Mouse (Mus musculus): Measurements from ENCODE around the gene Fastkd5. TPM values are rescaled to one million over a fixed set of nuclear protein-coding genes. Genes with fewer than 3 reads are reported as not detected.

Gene Fastkd5
- polyA plus RNA-seq, 1 experiment from 2014 or later = 17.7 TPM

- Histone ChIP-seq H3K27me3 (ENCODE audit: insufficient read depth, poor library complexity, severe bottlenecking) (peaks cover 20% of the 10 kb centered on the region), H3K9me3 (no peaks in the 10 kb centered on the region), H3K4me3 (no peak overlapping the region), H3K4me1 (replicated peaks) (peaks cover 17% of the 10 kb centered on the region), H3K36me3 (peaks cover 10% of the 10 kb centered on the region; the same call in 1 of the 2 replicates), H3K27ac (no peak overlapping the region)
- no peak for DNase-seq (ENCODE audit: low spot score)
- 85% methylated on average over 4 of the region's 4 CpGs for WGBS
Observed at GRCm38 (mm10) chr2:130645198-130645597, 15.4 kb upstream of the Fastkd5 start.

GRCm38 (mm10) chr2:130642684-130643369 lies 13.0 kb upstream of the Fastkd5 start, which contains the start of gene Lzts3:
Lzts3 (minus strand) TSS chr2:130642803.
- H3K9me3 ChIP-seq = no peaks in the 10 kb centered on the region
- peaks cover 22% of the 10 kb centered on the region for H3K4me1 ChIP-seq (replicated peaks)
- DNase-seq (ENCODE audit: low spot score) = peak; percentile 92
- peaks cover 43% of the 10 kb centered on the region for H3K27me3 ChIP-seq (ENCODE audit: insufficient read depth, poor library complexity, severe bottlenecking)
- peak within 1 kb of the TSS; percentile 73 for H3K4me3 ChIP-seq
- peak within 1 kb of the TSS; percentile 87 for H3K27ac ChIP-seq
- WGBS = 4% methylated on average over 37 of the region's 40 CpGs
- no peaks in the 10 kb centered on the region for H3K36me3 ChIP-seq

GRCm38 (mm10) chr2:130642197-130642660 lies 12.4 kb upstream of the Fastkd5 start:
- Histone ChIP-seq H3K4me3 (peak overlapping the region; percentile 73), H3K36me3 (no peaks in the 10 kb centered on the region), H3K9me3 (no peaks in the 10 kb centered on the region), H3K27me3 (ENCODE audit: insufficient read depth, poor library complexity, severe bottlenecking) (peaks cover 49% of the 10 kb centered on the region), H3K27ac (peak overlapping the region; percentile 87), H3K4me1 (replicated peaks) (peaks cover 24% of the 10 kb centered on the region)
- 1% methylated on average over 27 of the region's 27 CpGs for WGBS
- peak; percentile 23 for DNase-seq (ENCODE audit: low spot score)

- H3K9me3 ChIP-seq = no peaks in the 10 kb centered on the region
- peak overlapping the region; percentile 73 for H3K4me3 ChIP-seq
- peaks cover 24% of the 10 kb centered on the region for H3K4me1 ChIP-seq (replicated peaks)
- no peak for DNase-seq (ENCODE audit: low spot score)
- peaks cover 57% of the 10 kb centered on the region for H3K27me3 ChIP-seq (ENCODE audit: insufficient read depth, poor library complexity, severe bottlenecking)
- H3K27ac ChIP-seq = no peak overlapping the region
- H3K36me3 ChIP-seq = 0 out of 2 replicates have a peak, but pooled peaks cover 3% of the 10 kb centered on the region
- WGBS = 75% methylated on average over 6 of the region's 6 CpGs
Observed at GRCm38 (mm10) chr2:130641351-130642025, 11.7 kb upstream of the Fastkd5 start.

GRCm38 (mm10) chr2:130639276-130639675 lies 9.4 kb upstream of the Fastkd5 start:
- Histone ChIP-seq H3K27ac (no peak overlapping the region), H3K4me3 (no peak overlapping the region), H3K27me3 (ENCODE audit: insufficient read depth, poor library complexity, severe bottlenecking) (peaks cover 79% of the 10 kb centered on the region), H3K4me1 (replicated peaks) (peaks cover 45% of the 10 kb centered on the region), H3K9me3 (no peaks in the 10 kb centered on the region), H3K36me3 (0 out of 2 replicates have a peak, but pooled peaks cover 3% of the 10 kb centered on the region)
- WGBS = 81% methylated on average over 6 of the region's 6 CpGs
- no peak for DNase-seq (ENCODE audit: low spot score)

GRCm38 (mm10) chr2:130638101-130638611 lies 8.3 kb upstream of the Fastkd5 start:
- H3K36me3 ChIP-seq = 0 out of 2 replicates have a peak, but pooled peaks cover 3% of the 10 kb centered on the region
- no peak overlapping the region for H3K4me3 ChIP-seq
- 30% methylated on average over 16 of the region's 16 CpGs for WGBS
- peaks cover 56% of the 10 kb centered on the region for H3K4me1 ChIP-seq (replicated peaks)
- no peak for DNase-seq (ENCODE audit: low spot score)
- no peaks in the 10 kb centered on the region for H3K9me3 ChIP-seq
- no peak overlapping the region for H3K27ac ChIP-seq
- peaks cover 90% of the 10 kb centered on the region for H3K27me3 ChIP-seq (ENCODE audit: insufficient read depth, poor library complexity, severe bottlenecking)

GRCm38 (mm10) chr2:130635847-130636246 lies 6.0 kb upstream of the Fastkd5 start:
- Histone ChIP-seq H3K4me3 (peak overlapping the region; percentile 52), H3K9me3 (no peaks in the 10 kb centered on the region), H3K27ac (no peak overlapping the region), H3K27me3 (ENCODE audit: insufficient read depth, poor library complexity, severe bottlenecking) (peaks cover 93% of the 10 kb centered on the region), H3K36me3 (0 out of 2 replicates have a peak, but pooled peaks cover 3% of the 10 kb centered on the region), H3K4me1 (replicated peaks) (peaks cover 48% of the 10 kb centered on the region)
- DNase-seq (ENCODE audit: low spot score) = peak; percentile 35
- 7% methylated on average over 21 of the region's 21 CpGs for WGBS

- Histone ChIP-seq H3K4me1 (replicated peaks) (peaks cover 53% of the 10 kb centered on the region), H3K36me3 (0 out of 2 replicates have a peak, but pooled peaks cover 3% of the 10 kb centered on the region), H3K4me3 (peak overlapping the region; percentile 52), H3K9me3 (no peaks in the 10 kb centered on the region), H3K27me3 (ENCODE audit: insufficient read depth, poor library complexity, severe bottlenecking) (peaks cover 85% of the 10 kb centered on the region), H3K27ac (peak overlapping the region; percentile 81)
- under 1% methylated on average over 38 of the region's 38 CpGs for WGBS
- DNase-seq (ENCODE audit: low spot score) = peak; percentile 69
Observed at GRCm38 (mm10) chr2:130634739-130635411, 5.0 kb upstream of the Fastkd5 start.

GRCm38 (mm10) chr2:130634006-130634738 lies 4.3 kb upstream of the Fastkd5 start:
- H3K27ac ChIP-seq = peak overlapping the region; percentile 81
- 10% methylated on average over 14 of the region's 14 CpGs for WGBS
- peak; percentile 53 for DNase-seq (ENCODE audit: low spot score)

GRCm38 (mm10) chr2:130632887-130633675 lies 3.3 kb upstream of the Fastkd5 start:
- WGBS = 42% methylated on average over 5 of the region's 5 CpGs
- H3K4me1 ChIP-seq (replicated peaks) = peaks cover 57% of the 10 kb centered on the region
- H3K9me3 ChIP-seq = no peaks in the 10 kb centered on the region
- peaks cover 4% of the 10 kb centered on the region for H3K36me3 ChIP-seq
- H3K4me3 ChIP-seq = no peak overlapping the region
- peak; percentile 70 for DNase-seq (ENCODE audit: low spot score)
- H3K27me3 ChIP-seq (ENCODE audit: insufficient read depth, poor library complexity, severe bottlenecking) = peaks cover 67% of the 10 kb centered on the region
- H3K27ac ChIP-seq = peak overlapping the region; percentile 81; the same call in 1 of the 2 replicates

More at GRCm38 (mm10) chr2:130634006-130634738, 4.3 kb upstream of the Fastkd5 start:
- Histone ChIP-seq H3K27me3 (ENCODE audit: insufficient read depth, poor library complexity, severe bottlenecking) (peaks cover 78% of the 10 kb centered on the region), H3K4me3 (peak overlapping the region; percentile 52), H3K9me3 (no peaks in the 10 kb centered on the region), H3K36me3 (0 out of 2 replicates have a peak, but pooled peaks cover 3% of the 10 kb centered on the region), H3K4me1 (replicated peaks) (peaks cover 54% of the 10 kb centered on the region)

GRCm38 (mm10) chr2:130632416-130632815 lies 2.6 kb upstream of the Fastkd5 start:
- Histone ChIP-seq H3K36me3 (peaks cover 11% of the 10 kb centered on the region), H3K9me3 (no peaks in the 10 kb centered on the region), H3K4me1 (replicated peaks) (peaks cover 53% of the 10 kb centered on the region), H3K4me3 (no peak overlapping the region), H3K27ac (no peak overlapping the region), H3K27me3 (ENCODE audit: insufficient read depth, poor library complexity, severe bottlenecking) (peaks cover 60% of the 10 kb centered on the region)
- DNase-seq (ENCODE audit: low spot score) = no peak
- 66% methylated on average over 1 of the region's 1 CpGs for WGBS
